Mouse (Mus musculus) brain, embryonic 14.5 days (tissue): ENCODE data around the gene Tfip11.

Experiments
- CTCF ChIP-seq: fragments of 200-500 bp; IDR thresholded peaks from 2 replicates; pipeline ENCODE4 v1.5.1; 2012; ENCODE audit warnings: inconsistent platforms, mild to moderate bottlenecking, moderate library complexity, borderline replicate concordance; ENCODE audit not compliant: insufficient read depth, insufficient read length; ENCODE audit errors: extremely low read depth
- POLR2A ChIP-seq: fragments of 200-500 bp; IDR thresholded peaks from 2 replicates; pipeline ENCODE4 v1.6.1; 2012; ENCODE audit warnings: mild to moderate bottlenecking, inconsistent platforms, borderline replicate concordance; ENCODE audit not compliant: poor library complexity, insufficient read depth, insufficient read length, severe bottlenecking; ENCODE audit errors: extremely low read depth

- no peak for TF ChIP-seq POLR2A
- no peak for TF ChIP-seq CTCF
Measured at GRCm38 (mm10) chr5:112285548-112286085, 40.5 kb upstream of the Tfip11 start.
